12 mouse cellular contexts compared by ENCODE assay signal in the genomic region with DNA sequence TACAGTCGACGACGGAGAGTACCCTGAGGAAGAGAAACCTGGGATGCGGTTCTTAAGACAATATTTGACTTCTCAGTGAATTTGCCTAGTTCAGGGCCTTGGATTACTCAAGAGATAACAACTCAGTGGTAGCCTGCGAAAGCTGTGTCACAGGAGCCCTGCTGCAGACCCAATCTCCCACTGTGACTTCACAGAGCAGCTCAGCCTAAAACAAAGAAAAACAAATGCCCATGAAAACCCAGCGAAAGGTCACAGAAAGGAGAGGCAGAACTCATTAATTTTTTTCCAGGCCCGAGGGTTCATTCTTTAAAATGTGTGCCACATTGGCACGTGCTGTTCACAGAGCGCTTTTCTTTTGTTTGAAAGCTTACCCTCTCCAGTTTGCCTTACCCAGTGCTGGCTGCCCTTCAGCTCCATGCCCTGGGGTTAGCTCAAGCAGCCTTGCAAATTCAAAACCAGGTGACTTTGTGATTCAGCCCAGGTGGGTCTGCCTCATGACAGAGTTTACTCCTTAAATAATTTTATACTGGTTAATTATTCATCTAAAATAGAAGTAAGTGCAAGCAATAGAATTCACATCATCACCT.
A peak's percentile ranks its signal among the peaks of the same experiment; 100 is the strongest.
DNase-seq lines count a peak whose midpoint lies in the region; ATAC-seq lines count a peak whose summit lies in the region.
"Had no signal": no experiment of that assay in that cellular context is flagged by ENCODE, and none has a peak within 500 bp of the region (broad histone marks: within the 10 kb centered on the region; RNA-seq: fewer than 3 reads in every experiment).

No protein-coding gene starts in this region.

- no peaks in the 10 kb centered on the region for H3K27me3 ChIP-seq in hindbrain, embryonic 11.5 days (ENCODE audit: control insufficient read depth, insufficient read depth, low read length)
- no peaks in the 10 kb centered on the region for H3K27me3 ChIP-seq in hindbrain, embryonic 10.5 days (ENCODE audit: insufficient read depth, poor library complexity, severe bottlenecking)
- no peaks in the 10 kb centered on the region for H3K27me3 ChIP-seq in forebrain, embryonic 14.5 days (replicated peaks; ENCODE audit: control insufficient read depth, insufficient read depth, low read length)
- H3K27me3 ChIP-seq in kidney, embryonic 15.5 days = no peaks in the 10 kb centered on the region
- H3K27me3 ChIP-seq in midbrain, embryonic 16.5 days (ENCODE audit: control insufficient read depth, insufficient read depth, low read depth, low read length) = no peaks in the 10 kb centered on the region
- H3K27me3 ChIP-seq: embryonic facial prominence, embryonic 13.5 days; liver, embryonic 12.5 days; stomach, embryonic 15.5 days had no signal

- no peak overlapping the region for H3K4me2 ChIP-seq in hindbrain, embryonic 11.5 days (replicated peaks; ENCODE audit: low read depth, low read length)
- no peak overlapping the region for H3K4me2 ChIP-seq in forebrain, embryonic 14.5 days (ENCODE audit: low read length)
- H3K4me2 ChIP-seq in kidney, embryonic 15.5 days = no peak overlapping the region
- H3K4me2 ChIP-seq in midbrain, embryonic 16.5 days (ENCODE audit: low read length) = no peak overlapping the region
- H3K4me2 ChIP-seq: embryonic facial prominence, embryonic 13.5 days; liver, embryonic 12.5 days; stomach, embryonic 15.5 days had no signal

- no peak overlapping the region for H3K4me3 ChIP-seq in hindbrain, embryonic 11.5 days (ENCODE audit: low read depth, low read length)
- H3K4me3 ChIP-seq in hindbrain, embryonic 10.5 days = no peak overlapping the region
- no peak overlapping the region for H3K4me3 ChIP-seq in forebrain, embryonic 14.5 days (ENCODE audit: low read depth, low read length)
- H3K4me3 ChIP-seq in kidney, embryonic 15.5 days (replicated peaks) = no peak overlapping the region
- no peak overlapping the region for H3K4me3 ChIP-seq in midbrain, embryonic 16.5 days (ENCODE audit: low read depth, low read length)
- H3K4me3 ChIP-seq: embryonic facial prominence, embryonic 13.5 days; liver, embryonic 12.5 days; stomach, embryonic 15.5 days had no signal

- ATAC-seq in hindbrain, embryonic 11.5 days (ENCODE audit: low FRiP score) = peak; percentile 57; the same call in 1 of the 2 replicates
- peak; percentile 62; the same call in 1 of the 2 replicates for ATAC-seq in forebrain, embryonic 14.5 days
- peak; percentile 76 for ATAC-seq in kidney, embryonic 15.5 days (replicated peaks; ENCODE audit: low FRiP score)
- ATAC-seq in midbrain, embryonic 16.5 days = 0 out of 2 replicates have a peak, but pooled peaks have one; percentile 39
- ATAC-seq: liver, embryonic 12.5 days had no signal

- H3K27ac ChIP-seq in hindbrain, embryonic 11.5 days (ENCODE audit: low read depth, low read length) = no peak overlapping the region
- H3K27ac ChIP-seq in hindbrain, embryonic 10.5 days = no peak overlapping the region
- H3K27ac ChIP-seq in forebrain, embryonic 14.5 days (ENCODE audit: low read depth, low read length) = no peak overlapping the region
- H3K27ac ChIP-seq in kidney, embryonic 15.5 days = no peak overlapping the region
- no peak overlapping the region for H3K27ac ChIP-seq in midbrain, embryonic 16.5 days (ENCODE audit: low read length)
- H3K27ac ChIP-seq: embryonic facial prominence, embryonic 13.5 days; liver, embryonic 12.5 days; stomach, embryonic 15.5 days had no signal

- H3K9ac ChIP-seq in hindbrain, embryonic 11.5 days (ENCODE audit: low read depth, low read length) = no peak overlapping the region
- H3K9ac ChIP-seq in forebrain, embryonic 14.5 days (ENCODE audit: low read length) = no peak overlapping the region
- H3K9ac ChIP-seq in kidney, embryonic 15.5 days = no peak overlapping the region
- no peak overlapping the region for H3K9ac ChIP-seq in midbrain, embryonic 16.5 days (ENCODE audit: low read depth, low read length)
- H3K9ac ChIP-seq: embryonic facial prominence, embryonic 13.5 days; liver, embryonic 12.5 days; stomach, embryonic 15.5 days had no signal

- H3K9me3 ChIP-seq in hindbrain, embryonic 11.5 days (ENCODE audit: control insufficient read depth, low read length) = no peaks in the 10 kb centered on the region
- H3K9me3 ChIP-seq in hindbrain, embryonic 10.5 days = no peaks in the 10 kb centered on the region
- no peaks in the 10 kb centered on the region for H3K9me3 ChIP-seq in forebrain, embryonic 14.5 days (replicated peaks; ENCODE audit: control insufficient read depth, low read length)
- H3K9me3 ChIP-seq in kidney, embryonic 15.5 days (replicated peaks) = no peaks in the 10 kb centered on the region
- no peaks in the 10 kb centered on the region for H3K9me3 ChIP-seq in midbrain, embryonic 16.5 days (replicated peaks; ENCODE audit: control insufficient read depth, low read length, poor library complexity, severe bottlenecking)
- H3K9me3 ChIP-seq: embryonic facial prominence, embryonic 13.5 days; liver, embryonic 12.5 days; stomach, embryonic 15.5 days had no signal

- no peaks in the 10 kb centered on the region for H3K36me3 ChIP-seq in hindbrain, embryonic 11.5 days (ENCODE audit: control insufficient read depth, insufficient read depth, low read length)
- H3K36me3 ChIP-seq in hindbrain, embryonic 10.5 days = no peaks in the 10 kb centered on the region
- no peaks in the 10 kb centered on the region for H3K36me3 ChIP-seq in forebrain, embryonic 14.5 days (ENCODE audit: control insufficient read depth, insufficient read depth, low read length)
- H3K36me3 ChIP-seq in kidney, embryonic 15.5 days = no peaks in the 10 kb centered on the region
- H3K36me3 ChIP-seq in midbrain, embryonic 16.5 days (ENCODE audit: control insufficient read depth, insufficient read depth, low read length) = no peaks in the 10 kb centered on the region
- H3K36me3 ChIP-seq: embryonic facial prominence, embryonic 13.5 days; liver, embryonic 12.5 days; stomach, embryonic 15.5 days had no signal

- no peak for DNase-seq in hindbrain, embryonic 11.5 days (ENCODE audit: low spot score)
- no peak for DNase-seq in hindbrain, embryonic 10.5 days (ENCODE audit: low spot score)
- peak; percentile 38 for DNase-seq in forebrain, embryonic 14.5 days (ENCODE audit: low spot score)
- DNase-seq in adrenal gland, postnatal 10 days = no peak
- no peak for DNase-seq in T-cell, adult 2 months (ENCODE audit: low spot score)
- no peak for DNase-seq in lung, adult 18-20 months
- DNase-seq: heart, postnatal 10 days had no signal

- 23% methylated on average over 9 of the region's 9 CpGs for WGBS in hindbrain, embryonic 11.5 days
- WGBS in hindbrain, embryonic 10.5 days = 23% methylated on average over 9 of the region's 9 CpGs
- 19% methylated on average over 9 of the region's 9 CpGs for WGBS in forebrain, embryonic 14.5 days
- 44% methylated on average over 9 of the region's 9 CpGs for WGBS in kidney, embryonic 15.5 days
- WGBS in midbrain, embryonic 16.5 days = 26% methylated on average over 9 of the region's 9 CpGs

- no peaks in the 10 kb centered on the region for H3K4me1 ChIP-seq in hindbrain, embryonic 11.5 days (replicated peaks; ENCODE audit: control insufficient read depth, insufficient read depth, low read length)
- peaks cover 13% of the 10 kb centered on the region for H3K4me1 ChIP-seq in hindbrain, embryonic 10.5 days (replicated peaks)
- H3K4me1 ChIP-seq in forebrain, embryonic 14.5 days (ENCODE audit: control insufficient read depth, insufficient read depth, low read length) = no peaks in the 10 kb centered on the region
- H3K4me1 ChIP-seq in kidney, embryonic 15.5 days = no peaks in the 10 kb centered on the region
- H3K4me1 ChIP-seq in midbrain, embryonic 16.5 days (ENCODE audit: control insufficient read depth, insufficient read depth, low read length) = no peaks in the 10 kb centered on the region
- H3K4me1 ChIP-seq: liver, embryonic 12.5 days; stomach, embryonic 15.5 days had no signal
